Mouse (Mus musculus) kidney, adult 2 months (tissue): ENCODE measurements around the gene Mob3b.

ENCODE experiments used
- CTCF ChIP-seq: fragments of 200-500 bp; conservative IDR thresholded peaks from 2 replicates; pipeline ENCODE4 v1.5.1; 2011; ENCODE audit warnings: low read depth, mild to moderate bottlenecking, control low read depth, low read length, moderate library complexity, mixed read lengths; ENCODE audit not compliant: insufficient read depth, insufficient read length
- POLR2A ChIP-seq: fragments of 200-500 bp; IDR thresholded peaks from one replicate; pipeline ENCODE4 v1.6.1; 2011; ENCODE audit warnings: low read depth, low read length, control low read depth

GRCm38 (mm10) chr4:35138077-35138476, 19.2 kb downstream of the Mob3b start:
- TF ChIP-seq POLR2A (no peak), CTCF (no peak)
